Mouse (Mus musculus) lung, embryonic 15.5 days (tissue): ENCODE data around the gene Filip1l. TPM values are rescaled to one million over a fixed set of nuclear protein-coding genes. Genes with fewer than 3 reads are reported as not detected.
A peak's percentile ranks its signal among the peaks of the same experiment; 100 is the strongest.

ENCODE experiments used
- ATAC-seq: fragments of 200-750 bp; cut with Nextera tagmentation; 2 replicates; pipeline ENCODE4 v1.8.0; 2017; ENCODE audit warnings: moderate number of reproducible peaks, borderline replicate concordance; ENCODE audit not compliant: low FRiP score, low TSS enrichment; ENCODE audit errors: extremely low read depth
- H3K27ac ChIP-seq: fragments of 300-500 bp; sonication (generic); 2 replicates; pipeline ENCODE4 v1.5.1; 2015; ENCODE audit warnings: moderate library complexity, mild to moderate bottlenecking, inconsistent platforms
- H3K27me3 ChIP-seq: fragments of 300-500 bp; sonication (generic); 2 replicates; pipeline ENCODE4 v1.6.1; 2015; ENCODE audit warnings: inconsistent platforms
- H3K36me3 ChIP-seq: fragments of 300-500 bp; sonication (generic); 2 replicates; pipeline ENCODE4 v1.6.1; 2015; ENCODE audit warnings: inconsistent platforms
- H3K4me1 ChIP-seq: fragments of 300-500 bp; sonication (generic); 2 replicates; pipeline ENCODE4 v1.6.1; 2015; ENCODE audit warnings: inconsistent platforms
- H3K4me2 ChIP-seq: fragments of 300-500 bp; sonication (generic); 2 replicates; pipeline ENCODE4 v1.6.1; 2015; ENCODE audit warnings: inconsistent platforms, mild to moderate bottlenecking, moderate library complexity
- H3K4me3 ChIP-seq: fragments of 300-500 bp; sonication (generic); 2 replicates; pipeline ENCODE4 v1.5.1; 2015; ENCODE audit warnings: mild to moderate bottlenecking, inconsistent platforms
- H3K9ac ChIP-seq: fragments of 300-500 bp; sonication (generic); 2 replicates; pipeline ENCODE4 v1.6.1; 2015; ENCODE audit warnings: inconsistent platforms
- H3K9me3 ChIP-seq: fragments of 300-500 bp; sonication (generic); 2 replicates; pipeline ENCODE4 v1.6.1; 2016; ENCODE audit warnings: inconsistent platforms
- WGBS: fragments of 180-500 bp; shearing (Covaris S2); methylation state at CpG from one replicate; pipeline ENCODE4 v1.1.7; 2015; 5-methylcytosine and 5-hydroxymethylcytosine counted together
- polyA plus RNA-seq: library from polyadenylated mRNA; unstranded; fragments of >200 nt; fragmentation: Nextera tagmentation; extraction: Ambion mirVana; gene quantifications from 2 replicates; pipeline ENCODE4 v1.2.1, GENCODE M21; 2015

The Filip1l gene
- polyA plus RNA-seq, 1 experiment from 2014 or later, result 28.8 TPM

- H3K27ac ChIP-seq, result no peak overlapping the region
- no peak for ATAC-seq
Observed at GRCm38 (mm10) chr16:57423001-57423800, 70.3 kb downstream of the Filip1l start.

GRCm38 (mm10) chr16:57426680-57427079 lies 73.8 kb downstream of the Filip1l start:
- Histone ChIP-seq H3K4me2 (no peak overlapping the region), H3K4me3 (no peak overlapping the region), H3K4me1 (peaks cover 19% of the 10 kb centered on the region), H3K36me3 (no peaks in the 10 kb centered on the region), H3K27ac (no peak overlapping the region), H3K9me3 (no peaks in the 10 kb centered on the region), H3K27me3 (no peaks in the 10 kb centered on the region), H3K9ac (no peak overlapping the region)
- no peak for ATAC-seq
- 50% methylated on average over 10 of the region's 10 CpGs for WGBS

More at GRCm38 (mm10) chr16:57423001-57423800, 70.3 kb downstream of the Filip1l start:
- no peak overlapping the region for H3K4me2 ChIP-seq
- H3K4me3 ChIP-seq, result no peak overlapping the region
- H3K4me1 ChIP-seq, result peaks cover 48% of the 10 kb centered on the region
- H3K9ac ChIP-seq, result no peak overlapping the region
- no peaks in the 10 kb centered on the region for H3K9me3 ChIP-seq
- H3K36me3 ChIP-seq, result no peaks in the 10 kb centered on the region
- H3K27me3 ChIP-seq, result no peaks in the 10 kb centered on the region
- 39% methylated on average over 6 of the region's 6 CpGs for WGBS

GRCm38 (mm10) chr16:57427516-57428285 lies 74.8 kb downstream of the Filip1l start:
- H3K36me3 ChIP-seq, result no peaks in the 10 kb centered on the region
- no peak overlapping the region for H3K4me2 ChIP-seq
- no peak overlapping the region for H3K4me3 ChIP-seq
- 0 out of 2 replicates have a peak, but pooled peaks cover 10% of the 10 kb centered on the region for H3K4me1 ChIP-seq
- H3K9me3 ChIP-seq, result no peaks in the 10 kb centered on the region
- peak; percentile 35; the same call in 1 of the 2 replicates for ATAC-seq
- H3K27ac ChIP-seq, result peak overlapping the region; percentile 37; the same call in 1 of the 2 replicates
- no peaks in the 10 kb centered on the region for H3K27me3 ChIP-seq
- H3K9ac ChIP-seq, result no peak overlapping the region
- 62% methylated on average over 7 of the region's 7 CpGs for WGBS

- Histone ChIP-seq H3K27me3 (no peaks in the 10 kb centered on the region), H3K36me3 (no peaks in the 10 kb centered on the region), H3K27ac (no peak overlapping the region), H3K4me1 (0 out of 2 replicates have a peak, but pooled peaks cover 2% of the 10 kb centered on the region), H3K4me3 (no peak overlapping the region), H3K4me2 (no peak overlapping the region), H3K9me3 (no peaks in the 10 kb centered on the region), H3K9ac (no peak overlapping the region)
- WGBS, result 63% methylated on average over 5 of the region's 5 CpGs
- ATAC-seq, result no peak
Observed at GRCm38 (mm10) chr16:57428977-57429376, 76.1 kb downstream of the Filip1l start.

GRCm38 (mm10) chr16:57431294-57431693 lies 78.4 kb downstream of the Filip1l start:
- 88% methylated on average over 3 of the region's 3 CpGs for WGBS
- Histone ChIP-seq H3K4me3 (no peak overlapping the region), H3K4me2 (no peak overlapping the region), H3K27ac (no peak overlapping the region), H3K27me3 (no peaks in the 10 kb centered on the region), H3K4me1 (0 out of 2 replicates have a peak, but pooled peaks cover 2% of the 10 kb centered on the region), H3K9me3 (no peaks in the 10 kb centered on the region), H3K36me3 (no peaks in the 10 kb centered on the region), H3K9ac (no peak overlapping the region)
- no peak for ATAC-seq

- 48% methylated on average over 4 of the region's 4 CpGs for WGBS
- Histone ChIP-seq H3K4me2 (no peak overlapping the region), H3K36me3 (no peaks in the 10 kb centered on the region), H3K27ac (no peak overlapping the region), H3K9ac (no peak overlapping the region), H3K9me3 (no peaks in the 10 kb centered on the region), H3K4me3 (no peak overlapping the region), H3K27me3 (no peaks in the 10 kb centered on the region), H3K4me1 (peaks cover 3% of the 10 kb centered on the region; the same call in 1 of the 2 replicates)
- ATAC-seq, result no peak
Observed at GRCm38 (mm10) chr16:57433173-57433572, 80.3 kb downstream of the Filip1l start.

- ATAC-seq, result no peak
- Histone ChIP-seq H3K36me3 (no peaks in the 10 kb centered on the region), H3K9ac (no peak overlapping the region), H3K27ac (no peak overlapping the region), H3K4me1 (peaks cover 6% of the 10 kb centered on the region; the same call in 1 of the 2 replicates), H3K9me3 (no peaks in the 10 kb centered on the region), H3K27me3 (no peaks in the 10 kb centered on the region), H3K4me3 (no peak overlapping the region), H3K4me2 (no peak overlapping the region)
- WGBS, result 73% methylated on average over 6 of the region's 6 CpGs
Observed at GRCm38 (mm10) chr16:57433671-57434070, 80.8 kb downstream of the Filip1l start.

- no peaks in the 10 kb centered on the region for H3K27me3 ChIP-seq
- 59% methylated on average over 3 of the region's 3 CpGs for WGBS
- H3K4me2 ChIP-seq, result no peak overlapping the region
- H3K4me3 ChIP-seq, result no peak overlapping the region
- H3K9me3 ChIP-seq, result no peaks in the 10 kb centered on the region
- peaks cover 6% of the 10 kb centered on the region; the same call in 1 of the 2 replicates for H3K4me1 ChIP-seq
- H3K36me3 ChIP-seq, result no peaks in the 10 kb centered on the region
- no peak overlapping the region for H3K27ac ChIP-seq
- ATAC-seq, result no peak; the same call in 1 of the 2 replicates
- H3K9ac ChIP-seq, result no peak overlapping the region
Observed at GRCm38 (mm10) chr16:57434640-57435039, 81.7 kb downstream of the Filip1l start.

- Histone ChIP-seq H3K27ac (no peak overlapping the region), H3K36me3 (no peaks in the 10 kb centered on the region), H3K27me3 (no peaks in the 10 kb centered on the region), H3K4me2 (no peak overlapping the region), H3K9me3 (no peaks in the 10 kb centered on the region), H3K4me1 (peaks cover 6% of the 10 kb centered on the region; the same call in 1 of the 2 replicates), H3K4me3 (no peak overlapping the region), H3K9ac (no peak overlapping the region)
- WGBS, result 60% methylated on average over 11 of the region's 11 CpGs
- ATAC-seq, result no peak
Observed at GRCm38 (mm10) chr16:57437523-57438287, 84.8 kb downstream of the Filip1l start.

GRCm38 (mm10) chr16:57438288-57438685 lies 85.4 kb downstream of the Filip1l start:
- H3K27ac ChIP-seq, result no peak overlapping the region
- no peak overlapping the region for H3K9ac ChIP-seq
- H3K4me1 ChIP-seq, result peaks cover 6% of the 10 kb centered on the region; the same call in 1 of the 2 replicates
- no peak for ATAC-seq
- no peak overlapping the region for H3K4me3 ChIP-seq
- no peaks in the 10 kb centered on the region for H3K36me3 ChIP-seq
- no peak overlapping the region for H3K4me2 ChIP-seq
- no peaks in the 10 kb centered on the region for H3K9me3 ChIP-seq
- 53% methylated on average over 5 of the region's 5 CpGs for WGBS
- H3K27me3 ChIP-seq, result no peaks in the 10 kb centered on the region

GRCm38 (mm10) chr16:57439206-57439605 lies 86.3 kb downstream of the Filip1l start:
- no peak overlapping the region for H3K9ac ChIP-seq
- H3K27ac ChIP-seq, result no peak overlapping the region
- no peak overlapping the region for H3K4me3 ChIP-seq
- 85% methylated on average over 11 of the region's 11 CpGs for WGBS
- no peaks in the 10 kb centered on the region for H3K27me3 ChIP-seq
- H3K4me1 ChIP-seq, result peaks cover 6% of the 10 kb centered on the region; the same call in 1 of the 2 replicates
- H3K4me2 ChIP-seq, result no peak overlapping the region
- no peaks in the 10 kb centered on the region for H3K36me3 ChIP-seq
- no peak for ATAC-seq
- H3K9me3 ChIP-seq, result no peaks in the 10 kb centered on the region
